Mouse (Mus musculus) limb, embryonic 15.5 days (tissue): ENCODE results near the gene Smchd1. TPM values are rescaled to one million over a fixed set of nuclear protein-coding genes. Genes with fewer than 3 reads are reported as not detected.
A peak's percentile ranks its signal among the peaks of the same experiment; 100 is the strongest.

Experiments
- ATAC-seq: fragments of 200-750 bp; cut with Nextera tagmentation; 2 replicates; pipeline ENCODE4 v1.8.0; 2017; ENCODE audit warnings: low read depth, moderate TSS enrichment; ENCODE audit not compliant: insufficient number of reproducible peaks, low FRiP score, low TSS enrichment
- H3K27ac ChIP-seq: fragments of 300-500 bp; sonication (generic); 2 replicates; pipeline ENCODE4 v1.5.1; 2015; ENCODE audit warnings: moderate library complexity, mild to moderate bottlenecking, inconsistent platforms
- H3K27me3 ChIP-seq: fragments of 300-500 bp; sonication (generic); 2 replicates; pipeline ENCODE4 v1.6.1; 2015; ENCODE audit warnings: inconsistent platforms
- H3K36me3 ChIP-seq: fragments of 300-500 bp; sonication (generic); 2 replicates; pipeline ENCODE4 v1.6.1; 2015; ENCODE audit warnings: inconsistent platforms
- H3K4me1 ChIP-seq: fragments of 300-500 bp; sonication (generic); 2 replicates; pipeline ENCODE4 v1.6.1; 2015; ENCODE audit warnings: inconsistent platforms
- H3K4me2 ChIP-seq: fragments of 300-500 bp; sonication (generic); 2 replicates; pipeline ENCODE4 v1.6.1; 2015; ENCODE audit warnings: mild to moderate bottlenecking, inconsistent platforms
- H3K4me3 ChIP-seq: fragments of 300-500 bp; sonication (generic); 2 replicates; pipeline ENCODE4 v1.5.1; 2015; ENCODE audit warnings: mild to moderate bottlenecking, inconsistent platforms
- H3K9ac ChIP-seq: fragments of 300-500 bp; sonication (generic); 2 replicates; pipeline ENCODE4 v1.6.1; 2015; ENCODE audit warnings: inconsistent platforms
- H3K9me3 ChIP-seq: fragments of 300-500 bp; sonication (generic); 2 replicates; pipeline ENCODE4 v1.6.1; 2016; ENCODE audit warnings: inconsistent platforms
- WGBS: fragments of 180-500 bp; shearing (Covaris S2); methylation state at CpG from one replicate; pipeline ENCODE4 v1.1.7; 2015; 5-methylcytosine and 5-hydroxymethylcytosine counted together
- polyA plus RNA-seq: library from polyadenylated mRNA; unstranded; fragments of >200 nt; fragmentation: Nextera tagmentation; extraction: Ambion mirVana; gene quantifications from 2 replicates; pipeline ENCODE4 v1.2.1, GENCODE M21; 2015

The Smchd1 gene
- polyA plus RNA-seq: 50.8 and 53.3 TPM in 2 replicates

DNA sequence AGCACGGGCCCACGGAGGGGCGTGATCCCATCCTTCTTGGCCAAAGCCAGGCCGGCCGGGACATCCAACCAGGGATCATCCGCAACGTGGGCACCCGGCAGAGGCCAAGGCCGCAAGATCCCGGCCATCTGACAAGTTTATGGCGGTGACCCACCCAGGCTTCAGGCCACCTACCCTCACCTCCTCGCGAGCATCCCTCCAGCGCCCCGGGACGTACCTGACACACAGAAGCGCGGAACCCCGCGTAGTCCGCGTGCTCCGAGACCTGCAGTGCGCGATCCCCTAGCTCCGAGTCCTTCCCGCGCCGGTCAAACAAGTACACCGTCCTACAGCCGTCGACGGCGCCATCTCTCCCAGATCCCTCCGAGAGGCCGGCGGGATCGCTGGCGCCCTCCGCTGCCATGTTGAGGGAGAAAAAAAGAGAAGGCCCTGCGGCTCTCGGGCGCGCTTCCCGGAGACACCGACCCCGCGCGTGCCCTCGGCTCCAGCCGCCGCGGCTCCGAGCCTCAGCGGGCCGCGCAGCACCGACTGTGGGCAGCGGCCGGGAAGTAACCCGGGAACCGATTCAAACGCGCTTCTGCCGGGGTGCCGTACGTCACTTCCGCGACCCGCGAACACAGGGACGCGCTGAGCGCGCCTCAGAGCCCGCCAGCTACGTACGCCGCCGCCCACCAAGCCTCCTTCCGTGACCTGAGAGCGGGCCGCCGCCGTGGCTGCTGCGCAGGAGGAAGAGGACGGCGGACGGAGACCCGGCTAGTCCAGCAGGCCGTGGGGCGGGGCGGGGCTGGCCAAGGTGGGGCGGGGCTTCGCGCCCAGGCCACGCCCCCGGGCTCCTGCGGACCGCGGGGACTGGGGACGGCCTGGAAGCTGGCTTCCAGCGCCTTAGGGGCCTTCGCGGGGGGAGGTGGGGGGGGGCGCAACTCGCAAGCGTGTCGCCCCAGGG is at the start of gene Smchd1:
Smchd1 (minus strand) TSS at position 582 of the 943 bp plus-strand sequence.
- WGBS: under 1% methylated on average over 105 of the region's 109 CpGs
- Histone ChIP-seq H3K36me3 (no peaks in the 10 kb centered on the region), H3K27me3 (no peaks in the 10 kb centered on the region), H3K4me3 (peak within 1 kb of the TSS; percentile 94), H3K4me1 (peaks cover 10% of the 10 kb centered on the region), H3K9ac (peak within 1 kb of the TSS; percentile 91), H3K9me3 (no peaks in the 10 kb centered on the region), H3K4me2 (peak within 1 kb of the TSS; percentile 72), H3K27ac (peak within 1 kb of the TSS; percentile 99)
- peak; percentile 98 for ATAC-seq

DNA sequence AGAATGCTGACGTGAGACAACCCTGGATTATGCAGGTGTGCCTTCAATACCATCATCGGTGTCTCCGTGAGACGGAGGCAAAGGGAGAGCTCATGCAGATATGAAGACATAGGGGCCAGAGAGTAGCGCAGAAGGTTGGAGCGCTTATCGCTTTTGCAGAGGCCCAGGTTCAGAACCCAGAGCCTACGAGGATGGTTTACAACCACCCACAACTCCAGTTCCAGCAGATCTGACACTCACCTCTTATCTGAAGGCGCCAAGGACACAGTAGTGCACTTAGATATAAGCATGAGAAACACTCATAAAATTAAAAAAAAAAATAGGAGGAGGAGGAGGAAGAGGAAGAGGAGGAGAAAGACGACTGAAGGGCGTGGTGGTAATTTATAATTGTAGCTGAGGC is 35.2 kb upstream of the Smchd1 start:
- Histone ChIP-seq H3K9me3 (no peaks in the 10 kb centered on the region), H3K4me2 (no peak overlapping the region), H3K27me3 (no peaks in the 10 kb centered on the region), H3K27ac (no peak overlapping the region), H3K9ac (no peak overlapping the region), H3K4me1 (no peaks in the 10 kb centered on the region), H3K4me3 (no peak overlapping the region), H3K36me3 (peaks cover 75% of the 10 kb centered on the region)
- ATAC-seq: no peak
- 95% methylated on average over 11 of the region's 11 CpGs for WGBS

DNA sequence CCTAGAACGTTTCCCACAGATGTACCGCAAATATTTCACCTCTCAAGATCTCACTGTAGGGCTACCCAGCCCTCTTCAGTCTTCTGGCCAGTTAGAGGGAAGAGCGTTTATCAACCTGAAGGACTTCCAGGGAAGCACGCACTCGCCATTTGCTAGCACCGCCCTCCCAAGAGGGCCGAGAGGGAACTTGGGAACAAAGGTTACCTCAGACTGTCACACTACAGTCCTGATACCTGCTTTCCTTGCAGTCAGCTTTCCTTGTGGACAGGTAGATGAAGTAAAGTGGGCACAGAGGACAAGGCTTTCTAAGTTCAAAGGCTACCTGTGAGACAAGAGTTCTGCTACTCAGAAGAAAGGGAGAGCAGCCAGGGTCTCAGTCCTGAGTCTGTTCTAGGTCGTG is 31.7 kb upstream of the Smchd1 start:
- WGBS: 87% methylated on average over 8 of the region's 8 CpGs
- H3K4me1 ChIP-seq: no peaks in the 10 kb centered on the region
- no peaks in the 10 kb centered on the region for H3K9me3 ChIP-seq
- H3K4me2 ChIP-seq: no peak overlapping the region
- no peak overlapping the region for H3K9ac ChIP-seq
- peaks cover 66% of the 10 kb centered on the region for H3K36me3 ChIP-seq
- no peaks in the 10 kb centered on the region for H3K27me3 ChIP-seq
- no peak for ATAC-seq
- H3K27ac ChIP-seq: no peak overlapping the region
- H3K4me3 ChIP-seq: no peak overlapping the region

DNA sequence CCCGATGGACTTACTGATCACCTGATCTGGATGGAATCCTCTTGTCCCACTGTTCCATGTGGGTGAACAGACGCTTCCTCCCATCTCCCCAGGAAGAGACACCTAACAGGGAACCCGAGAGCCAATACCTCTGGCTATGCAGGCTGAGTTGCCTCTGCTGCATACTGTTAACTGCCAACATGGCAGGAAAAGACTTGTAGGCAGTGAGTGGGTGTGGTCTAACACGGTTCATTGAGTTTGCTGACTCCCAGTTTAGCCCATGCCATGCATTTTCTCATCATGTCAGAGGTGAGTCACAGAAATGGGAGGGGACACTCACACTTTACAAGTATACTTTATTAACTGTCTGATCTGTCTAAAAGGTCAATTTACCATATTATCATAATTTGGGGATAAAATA is 20.6 kb upstream of the Smchd1 start:
- 88% methylated on average over 4 of the region's 4 CpGs for WGBS
- no peak overlapping the region for H3K9ac ChIP-seq
- peaks cover 48% of the 10 kb centered on the region for H3K36me3 ChIP-seq
- H3K4me2 ChIP-seq: no peak overlapping the region
- no peaks in the 10 kb centered on the region for H3K27me3 ChIP-seq
- no peak for ATAC-seq
- H3K27ac ChIP-seq: no peak overlapping the region
- no peak overlapping the region for H3K4me3 ChIP-seq
- H3K4me1 ChIP-seq: no peaks in the 10 kb centered on the region
- H3K9me3 ChIP-seq: no peaks in the 10 kb centered on the region

DNA sequence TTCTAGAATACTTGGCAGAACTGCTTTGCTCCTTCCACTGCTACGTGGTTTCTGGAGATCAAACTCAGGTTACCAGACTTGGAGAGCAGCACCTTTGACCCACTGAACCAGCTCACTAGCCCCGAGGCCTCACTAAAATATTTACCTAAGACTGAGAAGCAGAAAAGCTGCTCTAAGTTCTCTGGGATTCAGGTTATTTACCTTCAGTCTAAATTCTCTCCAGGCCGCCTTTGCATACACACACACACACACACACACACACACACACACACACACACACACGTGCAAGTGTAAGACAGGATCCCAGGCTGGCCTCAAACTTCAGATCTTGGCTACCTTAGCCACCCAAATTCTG is 16.2 kb upstream of the Smchd1 start:
- Histone ChIP-seq H3K9ac (no peak overlapping the region), H3K9me3 (no peaks in the 10 kb centered on the region), H3K4me1 (peaks cover 4% of the 10 kb centered on the region), H3K36me3 (peaks cover 11% of the 10 kb centered on the region), H3K27ac (no peak overlapping the region), H3K4me2 (no peak overlapping the region), H3K4me3 (no peak overlapping the region), H3K27me3 (no peaks in the 10 kb centered on the region)
- no peak for ATAC-seq
- WGBS: 58% methylated on average over 4 of the region's 4 CpGs

DNA sequence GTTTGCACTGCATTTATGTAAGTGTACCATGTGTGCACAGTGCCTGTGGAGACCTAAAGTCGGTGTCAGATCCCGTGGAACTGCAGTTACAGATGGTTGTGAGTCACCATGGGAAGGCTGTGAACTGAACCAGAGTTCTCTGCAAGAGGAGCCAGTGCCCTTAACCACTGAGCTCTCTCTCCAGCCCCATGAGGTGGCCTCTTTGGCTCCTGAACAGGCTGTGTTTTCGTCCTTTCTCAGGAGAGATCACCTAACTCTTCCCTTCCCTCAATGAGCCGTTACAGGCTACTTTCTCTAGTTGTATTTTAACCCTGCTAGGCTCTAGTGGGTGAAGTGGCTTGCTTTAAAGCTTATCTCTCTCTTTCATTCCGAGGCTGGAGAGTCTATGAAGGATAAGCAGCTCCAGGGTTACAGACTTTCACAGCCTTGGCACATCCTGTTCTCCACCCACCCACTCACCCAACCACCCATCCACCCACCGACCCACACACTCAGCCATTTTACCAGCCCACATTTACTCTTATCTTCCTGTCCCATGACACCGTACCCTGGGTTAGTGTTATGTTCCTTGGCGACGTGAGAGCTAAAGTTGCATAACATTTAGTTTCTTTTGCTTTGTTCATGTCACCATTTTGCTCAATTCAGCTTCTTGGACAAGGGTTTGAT is 15.7 kb upstream of the Smchd1 start:
- H3K27ac ChIP-seq: no peak overlapping the region
- ATAC-seq: no peak
- peaks cover 7% of the 10 kb centered on the region for H3K36me3 ChIP-seq
- H3K27me3 ChIP-seq: no peaks in the 10 kb centered on the region
- no peaks in the 10 kb centered on the region for H3K9me3 ChIP-seq
- no peak overlapping the region for H3K9ac ChIP-seq
- WGBS: 83% methylated on average over 9 of the region's 9 CpGs
- H3K4me3 ChIP-seq: no peak overlapping the region
- H3K4me1 ChIP-seq: peaks cover 9% of the 10 kb centered on the region
- H3K4me2 ChIP-seq: no peak overlapping the region

DNA sequence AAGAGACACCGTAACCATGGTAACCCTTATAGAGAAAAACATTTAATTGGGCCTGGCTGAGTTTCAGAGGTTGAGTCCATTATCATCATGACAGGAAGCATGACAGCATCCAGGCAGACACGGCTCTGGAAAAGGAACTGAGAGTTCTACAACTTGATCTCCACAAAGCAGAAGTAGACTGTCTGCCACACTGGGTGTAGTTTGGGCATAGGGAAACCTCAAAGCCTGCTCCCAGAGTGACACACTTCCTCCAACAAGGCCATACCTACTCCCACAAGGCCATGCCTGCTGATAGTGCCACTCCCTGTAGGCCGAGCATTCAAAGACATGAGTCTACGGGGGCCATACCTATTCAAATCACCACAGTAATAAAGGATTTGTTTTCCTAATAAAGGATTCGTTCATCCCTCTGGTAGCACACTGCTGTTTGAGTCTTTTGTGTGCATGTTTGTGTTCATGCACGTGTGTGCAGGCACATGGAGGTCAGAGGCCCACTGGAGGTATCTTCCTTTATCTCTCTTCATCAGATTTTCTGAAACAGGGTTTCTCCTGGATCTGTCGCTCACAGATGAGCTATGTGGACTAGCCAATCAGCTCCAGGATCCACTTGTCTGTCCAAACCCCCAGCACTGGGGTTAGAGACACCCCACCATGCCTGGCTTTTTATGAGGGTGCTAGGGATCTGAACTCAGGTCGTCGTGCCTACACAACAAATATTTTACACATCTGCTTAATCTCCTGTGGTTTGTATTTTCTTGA is 14.7 kb upstream of the Smchd1 start:
- Histone ChIP-seq H3K27me3 (no peaks in the 10 kb centered on the region), H3K27ac (no peak overlapping the region), H3K4me2 (no peak overlapping the region), H3K9me3 (no peaks in the 10 kb centered on the region), H3K36me3 (no peaks in the 10 kb centered on the region), H3K4me1 (peaks cover 14% of the 10 kb centered on the region), H3K4me3 (no peak overlapping the region), H3K9ac (no peak overlapping the region)
- no peak for ATAC-seq
- WGBS: 84% methylated on average over 9 of the region's 9 CpGs

DNA sequence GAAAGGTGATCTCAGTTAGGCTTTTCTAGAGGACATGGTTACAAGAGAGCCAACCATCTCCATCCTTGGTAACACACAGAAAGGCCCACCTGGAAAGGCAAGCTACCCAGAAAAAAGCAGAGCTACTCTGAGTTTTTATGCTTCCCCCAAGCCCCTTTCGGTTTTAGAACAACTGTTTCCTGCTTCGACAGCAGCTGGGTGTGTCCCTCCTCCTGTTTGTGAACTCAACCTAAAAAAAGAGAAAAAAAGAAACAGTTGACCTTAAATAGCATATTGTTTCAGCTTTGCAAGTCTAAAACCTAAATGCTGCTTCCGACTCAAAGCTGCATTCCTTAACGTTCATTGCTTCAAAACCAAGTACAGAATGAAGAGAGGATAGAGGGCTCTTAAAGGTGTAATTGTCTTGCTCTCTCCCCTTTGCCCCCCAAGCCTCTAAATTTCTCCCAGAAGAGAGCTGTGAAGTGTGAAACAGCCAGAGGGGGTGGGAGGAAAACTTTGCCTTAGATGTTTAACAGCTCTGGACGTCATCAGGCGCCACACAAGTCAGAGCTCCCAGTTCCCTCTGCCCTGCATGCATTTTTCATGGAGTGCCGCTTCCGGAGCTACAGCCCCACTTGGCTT is 11.2 kb upstream of the Smchd1 start:
- Histone ChIP-seq H3K9ac (no peak overlapping the region), H3K9me3 (no peaks in the 10 kb centered on the region), H3K4me2 (peak overlapping the region; percentile 34), H3K36me3 (no peaks in the 10 kb centered on the region), H3K4me1 (peaks cover 14% of the 10 kb centered on the region), H3K27ac (peak overlapping the region; percentile 76), H3K27me3 (no peaks in the 10 kb centered on the region), H3K4me3 (peak overlapping the region; percentile 19)
- 7% methylated on average over 8 of the region's 8 CpGs for WGBS
- ATAC-seq: no peak

DNA sequence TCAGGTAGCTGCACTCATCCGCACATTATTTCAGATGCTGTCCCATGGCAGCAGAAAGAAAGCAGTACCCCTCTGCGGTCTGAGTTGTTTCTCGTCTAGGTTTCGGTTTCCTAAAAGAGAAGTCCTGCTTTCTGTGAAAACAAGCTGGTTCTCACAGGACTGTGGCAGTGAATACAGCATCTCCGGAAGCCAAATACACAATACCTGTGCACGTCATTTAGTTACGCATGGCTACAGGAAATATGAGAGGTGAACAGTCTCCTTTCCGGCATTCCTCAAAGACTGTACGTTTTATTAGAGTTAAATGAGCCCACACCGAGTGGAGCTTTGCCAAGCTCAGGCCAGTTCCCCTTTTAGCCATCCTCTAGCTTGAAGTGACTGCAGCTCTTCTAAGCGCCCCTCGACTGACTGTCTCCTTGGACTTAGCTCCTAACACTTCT is 10.7 kb upstream of the Smchd1 start:
- no peak; the same call in 1 of the 2 replicates for ATAC-seq

DNA sequence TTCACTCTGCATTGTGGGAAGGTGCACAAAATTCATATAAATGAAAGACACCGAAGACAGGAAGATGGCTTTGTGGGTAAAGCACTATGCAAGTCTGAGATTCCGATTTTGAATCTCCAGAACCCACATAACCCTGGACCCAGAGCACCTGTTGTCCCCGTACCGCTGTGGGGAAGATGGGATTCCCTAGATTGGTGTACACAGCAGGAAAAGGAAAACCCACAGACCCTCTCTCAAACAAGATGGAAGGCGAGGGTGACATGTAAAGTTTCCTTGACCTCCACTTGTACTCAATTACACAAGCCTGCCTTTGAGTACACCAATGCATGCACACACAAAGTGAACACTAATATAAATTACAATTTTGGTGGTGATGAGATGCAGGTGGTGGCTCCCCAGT is 9.6 kb upstream of the Smchd1 start:
- no peak for ATAC-seq

More for the DNA sequence above, 10.7 kb upstream of the Smchd1 start:
- Histone ChIP-seq H3K4me1 (peaks cover 14% of the 10 kb centered on the region), H3K27me3 (no peaks in the 10 kb centered on the region), H3K9me3 (no peaks in the 10 kb centered on the region), H3K9ac (0 out of 2 replicates have a peak overlapping the region, but pooled peaks have one; percentile 10), H3K36me3 (no peaks in the 10 kb centered on the region), H3K27ac (peak overlapping the region; percentile 76), H3K4me3 (peak overlapping the region; percentile 19), H3K4me2 (peak overlapping the region; percentile 34)
- 23% methylated on average over 12 of the region's 12 CpGs for WGBS

DNA sequence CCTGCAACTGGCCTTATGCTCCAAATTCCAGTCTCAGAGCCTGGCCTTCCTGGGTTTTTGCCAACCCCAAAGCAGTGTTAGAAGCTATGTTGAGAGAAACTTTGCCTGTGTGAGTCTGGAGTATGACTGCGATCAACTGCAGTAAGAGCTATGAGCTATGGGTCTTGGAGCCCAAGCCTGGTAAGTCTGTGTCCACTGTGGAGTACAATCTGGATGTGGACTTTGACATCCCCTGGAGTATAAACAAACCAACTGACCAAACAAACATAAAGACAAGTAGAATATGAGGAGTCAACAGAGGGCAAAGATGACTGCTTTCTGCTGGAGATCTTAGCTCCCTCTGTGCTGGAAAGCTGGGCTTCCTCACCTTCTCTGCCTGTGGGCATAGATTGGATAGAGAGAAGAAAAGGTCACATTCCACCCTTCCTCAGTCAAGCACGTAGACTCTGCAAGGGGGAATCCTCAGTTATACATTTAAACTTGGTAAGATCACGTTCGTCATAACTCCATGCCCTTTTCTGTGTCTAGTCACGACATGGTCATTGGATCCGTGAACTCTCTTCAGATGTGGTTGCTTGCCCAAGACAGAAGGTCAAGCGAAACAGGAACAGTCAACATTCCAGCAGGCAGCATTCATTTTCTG is 8.4 kb upstream of the Smchd1 start:
- H3K36me3 ChIP-seq: no peaks in the 10 kb centered on the region
- no peaks in the 10 kb centered on the region for H3K9me3 ChIP-seq
- 87% methylated on average over 7 of the region's 7 CpGs for WGBS
- no peak overlapping the region for H3K27ac ChIP-seq
- no peak for ATAC-seq
- H3K4me1 ChIP-seq: peaks cover 14% of the 10 kb centered on the region
- no peak overlapping the region for H3K9ac ChIP-seq
- H3K4me2 ChIP-seq: no peak overlapping the region
- H3K27me3 ChIP-seq: no peaks in the 10 kb centered on the region
- no peak overlapping the region for H3K4me3 ChIP-seq

More for the DNA sequence above, 9.6 kb upstream of the Smchd1 start:
- no peaks in the 10 kb centered on the region for H3K9me3 ChIP-seq
- H3K4me2 ChIP-seq: no peak overlapping the region
- H3K4me3 ChIP-seq: no peak overlapping the region
- no peaks in the 10 kb centered on the region for H3K36me3 ChIP-seq
- H3K9ac ChIP-seq: no peak overlapping the region
- H3K4me1 ChIP-seq: peaks cover 14% of the 10 kb centered on the region
- 93% methylated on average over 5 of the region's 5 CpGs for WGBS
- H3K27me3 ChIP-seq: no peaks in the 10 kb centered on the region
- no peak overlapping the region for H3K27ac ChIP-seq
